Mouse (Mus musculus) lung, embryonic 15.5 days (tissue): ENCODE results near the gene Slc5a4b. TPM values are rescaled to one million over a fixed set of nuclear protein-coding genes. Genes with fewer than 3 reads are reported as not detected.
"Not testable (repeated sequence)": the region's sequence is repeated elsewhere in the genome, so short reads cannot be mapped to it uniquely, and the experiment has no call there.

Source experiments
- ATAC-seq: fragments of 200-750 bp; cut with Nextera tagmentation; 2 replicates; pipeline ENCODE4 v1.8.0; 2017; ENCODE audit warnings: moderate number of reproducible peaks, borderline replicate concordance; ENCODE audit not compliant: low FRiP score, low TSS enrichment; ENCODE audit errors: extremely low read depth
- H3K27ac ChIP-seq: fragments of 300-500 bp; sonication (generic); 2 replicates; pipeline ENCODE4 v1.5.1; 2015; ENCODE audit warnings: moderate library complexity, mild to moderate bottlenecking, inconsistent platforms
- H3K27me3 ChIP-seq: fragments of 300-500 bp; sonication (generic); 2 replicates; pipeline ENCODE4 v1.6.1; 2015; ENCODE audit warnings: inconsistent platforms
- H3K36me3 ChIP-seq: fragments of 300-500 bp; sonication (generic); 2 replicates; pipeline ENCODE4 v1.6.1; 2015; ENCODE audit warnings: inconsistent platforms
- H3K4me1 ChIP-seq: fragments of 300-500 bp; sonication (generic); 2 replicates; pipeline ENCODE4 v1.6.1; 2015; ENCODE audit warnings: inconsistent platforms
- H3K4me2 ChIP-seq: fragments of 300-500 bp; sonication (generic); 2 replicates; pipeline ENCODE4 v1.6.1; 2015; ENCODE audit warnings: inconsistent platforms, mild to moderate bottlenecking, moderate library complexity
- H3K4me3 ChIP-seq: fragments of 300-500 bp; sonication (generic); 2 replicates; pipeline ENCODE4 v1.5.1; 2015; ENCODE audit warnings: mild to moderate bottlenecking, inconsistent platforms
- H3K9ac ChIP-seq: fragments of 300-500 bp; sonication (generic); 2 replicates; pipeline ENCODE4 v1.6.1; 2015; ENCODE audit warnings: inconsistent platforms
- H3K9me3 ChIP-seq: fragments of 300-500 bp; sonication (generic); 2 replicates; pipeline ENCODE4 v1.6.1; 2016; ENCODE audit warnings: inconsistent platforms
- WGBS: fragments of 180-500 bp; shearing (Covaris S2); methylation state at CpG from one replicate; pipeline ENCODE4 v1.1.7; 2015; 5-methylcytosine and 5-hydroxymethylcytosine counted together
- polyA plus RNA-seq: library from polyadenylated mRNA; unstranded; fragments of >200 nt; fragmentation: Nextera tagmentation; extraction: Ambion mirVana; gene quantifications from 2 replicates; pipeline ENCODE4 v1.2.1, GENCODE M21; 2015

Gene Slc5a4b
- polyA plus RNA-seq, 1 experiment from 2014 or later = not detected

- H3K4me1 ChIP-seq = no peaks in the 10 kb centered on the region
These were observed 14.2 kb downstream of the Slc5a4b start for GRCm38 (mm10) chr10:76096580-76096979.

GRCm38 (mm10) chr10:76077008-76077407 is 33.8 kb downstream of the Slc5a4b start:
- not testable (repeated sequence) for H3K4me1 ChIP-seq, H3K9ac ChIP-seq, ATAC-seq, H3K4me3 ChIP-seq, H3K4me2 ChIP-seq, H3K9me3 ChIP-seq, H3K36me3 ChIP-seq, H3K27me3 ChIP-seq, H3K27ac ChIP-seq
- WGBS = 75% methylated on average over 2 of the region's 2 CpGs

More at GRCm38 (mm10) chr10:76096580-76096979, 14.2 kb downstream of the Slc5a4b start:
- no peak overlapping the region for H3K4me2 ChIP-seq
- no peaks in the 10 kb centered on the region for H3K36me3 ChIP-seq
- H3K9ac ChIP-seq = no peak overlapping the region
- H3K9me3 ChIP-seq = no peaks in the 10 kb centered on the region
- WGBS = 79% methylated on average over 8 of the region's 8 CpGs
- no peak overlapping the region for H3K4me3 ChIP-seq
- no peak for ATAC-seq
- H3K27ac ChIP-seq = no peak overlapping the region
- no peaks in the 10 kb centered on the region for H3K27me3 ChIP-seq

- H3K36me3 ChIP-seq, H3K4me1 ChIP-seq, H3K9ac ChIP-seq, ATAC-seq, H3K9me3 ChIP-seq, H3K27me3 ChIP-seq, H3K27ac ChIP-seq, H3K4me2 ChIP-seq, H3K4me3 ChIP-seq: not testable (repeated sequence)
- 87% methylated on average over 5 of the region's 5 CpGs for WGBS
These were observed 38.7 kb downstream of the Slc5a4b start for GRCm38 (mm10) chr10:76072080-76072479.

- H3K9me3 ChIP-seq = no peaks in the 10 kb centered on the region
- no peaks in the 10 kb centered on the region for H3K36me3 ChIP-seq
- WGBS = 25% methylated on average over 12 of the region's 12 CpGs
- H3K4me3 ChIP-seq = no peak overlapping the region
- H3K4me2 ChIP-seq = no peak overlapping the region
- no peak for ATAC-seq
- H3K4me1 ChIP-seq = no peaks in the 10 kb centered on the region
- H3K27ac ChIP-seq = no peak overlapping the region
- H3K9ac ChIP-seq = no peak overlapping the region
- H3K27me3 ChIP-seq = no peaks in the 10 kb centered on the region
These were observed 42.8 kb downstream of the Slc5a4b start for GRCm38 (mm10) chr10:76067674-76068613.

- ATAC-seq = no peak
- Histone ChIP-seq H3K27ac (no peak overlapping the region), H3K27me3 (no peaks in the 10 kb centered on the region), H3K4me3 (no peak overlapping the region), H3K9me3 (no peaks in the 10 kb centered on the region), H3K36me3 (no peaks in the 10 kb centered on the region), H3K4me1 (no peaks in the 10 kb centered on the region), H3K9ac (no peak overlapping the region), H3K4me2 (no peak overlapping the region)
- WGBS = 87% methylated on average over 5 of the region's 5 CpGs
These were observed 48.3 kb downstream of the Slc5a4b start for GRCm38 (mm10) chr10:76062439-76062838.

- Histone ChIP-seq H3K27me3 (no peaks in the 10 kb centered on the region), H3K36me3 (no peaks in the 10 kb centered on the region), H3K4me1 (no peaks in the 10 kb centered on the region), H3K9me3 (no peaks in the 10 kb centered on the region), H3K27ac (no peak overlapping the region), H3K4me3 (no peak overlapping the region), H3K4me2 (no peak overlapping the region), H3K9ac (no peak overlapping the region)
- ATAC-seq = no peak
- WGBS = 67% methylated on average over 11 of the region's 11 CpGs
These were observed 58.9 kb downstream of the Slc5a4b start for GRCm38 (mm10) chr10:76051860-76052259.

GRCm38 (mm10) chr10:76048967-76049366 is 61.8 kb downstream of the Slc5a4b start:
- Histone ChIP-seq H3K36me3 (no peaks in the 10 kb centered on the region), H3K4me3 (no peak overlapping the region), H3K27me3 (no peaks in the 10 kb centered on the region), H3K4me1 (no peaks in the 10 kb centered on the region), H3K9ac (no peak overlapping the region), H3K27ac (no peak overlapping the region), H3K9me3 (no peaks in the 10 kb centered on the region), H3K4me2 (no peak overlapping the region)
- whole genome bisulfite sequencing = 10% methylated on average over 6 of the region's 6 CpGs
- ATAC-seq = no peak

- H3K27me3 ChIP-seq = no peaks in the 10 kb centered on the region
- peaks cover 6% of the 10 kb centered on the region; the same call in 1 of the 2 replicates for H3K36me3 ChIP-seq
- H3K4me3 ChIP-seq = no peak overlapping the region
- no peaks in the 10 kb centered on the region for H3K9me3 ChIP-seq
- WGBS = 13% methylated on average over 5 of the region's 5 CpGs
- no peak overlapping the region for H3K4me2 ChIP-seq
- H3K27ac ChIP-seq = no peak overlapping the region
- peak; percentile 49; the same call in 1 of the 2 replicates for ATAC-seq
- no peaks in the 10 kb centered on the region for H3K4me1 ChIP-seq
- no peak overlapping the region for H3K9ac ChIP-seq
These were observed 63.4 kb downstream of the Slc5a4b start for GRCm38 (mm10) chr10:76047182-76047869.

GRCm38 (mm10) chr10:76046754-76047153 is 64.0 kb downstream of the Slc5a4b start:
- Histone ChIP-seq H3K4me1 (no peaks in the 10 kb centered on the region), H3K4me2 (no peak overlapping the region), H3K36me3 (peaks cover 6% of the 10 kb centered on the region; the same call in 1 of the 2 replicates), H3K27ac (no peak overlapping the region), H3K4me3 (no peak overlapping the region), H3K27me3 (no peaks in the 10 kb centered on the region), H3K9me3 (no peaks in the 10 kb centered on the region), H3K9ac (no peak overlapping the region)
- ATAC-seq = no peak
- 0% methylated on average over 1 of the region's 1 CpGs for WGBS

- Histone ChIP-seq H3K4me2 (no peak overlapping the region), H3K4me3 (no peak overlapping the region)
- WGBS = 41% methylated on average over 5 of the region's 5 CpGs
These were observed 65.4 kb downstream of the Slc5a4b start for GRCm38 (mm10) chr10:76045343-76045742.

GRCm38 (mm10) chr10:76036962-76037361 is 73.8 kb downstream of the Slc5a4b start:
- H3K9ac ChIP-seq = no peak overlapping the region
- no peak for ATAC-seq
- no peak overlapping the region for H3K4me2 ChIP-seq
- WGBS = 93% methylated on average over 5 of the region's 5 CpGs
- H3K9me3 ChIP-seq = no peaks in the 10 kb centered on the region
- peaks cover 49% of the 10 kb centered on the region for H3K36me3 ChIP-seq
- H3K4me1 ChIP-seq = peaks cover 8% of the 10 kb centered on the region; the same call in 1 of the 2 replicates
- H3K27me3 ChIP-seq = no peaks in the 10 kb centered on the region
- no peak overlapping the region for H3K4me3 ChIP-seq
- H3K27ac ChIP-seq = no peak overlapping the region

More at GRCm38 (mm10) chr10:76045343-76045742, 65.4 kb downstream of the Slc5a4b start:
- Histone ChIP-seq H3K9me3 (no peaks in the 10 kb centered on the region), H3K4me1 (no peaks in the 10 kb centered on the region), H3K36me3 (peaks cover 18% of the 10 kb centered on the region), H3K27ac (no peak overlapping the region), H3K27me3 (no peaks in the 10 kb centered on the region), H3K9ac (no peak overlapping the region)
- ATAC-seq = no peak

- H3K4me2 ChIP-seq = no peak overlapping the region
- H3K4me3 ChIP-seq = no peak overlapping the region
- no peak overlapping the region for H3K27ac ChIP-seq
- no peak overlapping the region for H3K9ac ChIP-seq
- H3K27me3 ChIP-seq = no peaks in the 10 kb centered on the region
- peaks cover 11% of the 10 kb centered on the region; the same call in 1 of the 2 replicates for H3K4me1 ChIP-seq
- no peak for ATAC-seq
- H3K9me3 ChIP-seq = no peaks in the 10 kb centered on the region
- H3K36me3 ChIP-seq = peaks cover 37% of the 10 kb centered on the region
These were observed 75.5 kb downstream of the Slc5a4b start for GRCm38 (mm10) chr10:76035277-76035676.
